Mouse (Mus musculus) ovary, postnatal 36 days (tissue): ENCODE measurements around the gene Ces2a.

ENCODE experiments used
- DNase-seq: peaks from one replicate; pipeline ENCODE4 v3.0.0; 2022; ENCODE audit warnings: low spot score, mixed read lengths

Gene Ces2a

DNA sequence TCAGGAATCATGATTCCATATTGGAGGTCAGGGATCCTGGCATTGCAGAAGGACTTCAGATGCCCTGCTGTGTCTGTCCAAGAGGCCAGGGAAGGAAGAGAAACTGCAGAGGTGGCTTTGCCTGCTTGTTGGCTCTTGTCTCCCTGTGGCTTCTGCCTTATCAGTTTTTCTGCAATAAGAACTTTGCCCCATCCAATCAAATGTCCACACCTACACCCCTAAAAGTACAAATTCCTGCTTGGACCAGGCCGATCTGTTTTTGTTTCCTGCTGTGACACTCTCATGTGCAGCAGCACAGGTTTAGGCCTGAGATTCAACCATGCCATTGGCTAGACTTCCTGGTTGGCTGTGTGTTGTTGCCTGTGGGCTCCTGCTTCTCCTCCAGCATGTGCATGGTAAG lies at the start of gene Ces2a:
TSS of gene Ces2a (plus strand) at position 251 of the 400 bp plus-strand sequence.
- no peak for DNase-seq

DNA sequence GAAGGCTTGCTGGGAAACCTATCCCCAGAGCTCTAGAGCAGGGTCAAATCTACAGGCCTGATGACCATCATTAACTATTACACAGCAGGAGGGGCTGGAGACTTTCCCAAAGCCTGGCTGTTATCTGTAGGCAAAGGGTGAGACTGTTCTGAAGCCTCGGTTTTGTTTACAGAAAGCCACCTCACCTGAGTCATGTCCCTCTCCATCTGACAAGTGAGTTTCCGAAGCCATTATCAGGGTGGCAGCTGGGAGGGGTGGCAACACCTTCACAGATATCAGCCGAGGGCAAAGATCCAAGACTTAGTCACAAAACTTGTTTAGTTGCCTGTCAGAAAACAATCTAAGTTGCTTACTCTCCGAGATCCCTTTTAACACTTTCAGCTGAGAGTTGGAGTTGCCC lies 45.4 kb upstream of the Ces2a start:
- no peak for DNase-seq

DNA sequence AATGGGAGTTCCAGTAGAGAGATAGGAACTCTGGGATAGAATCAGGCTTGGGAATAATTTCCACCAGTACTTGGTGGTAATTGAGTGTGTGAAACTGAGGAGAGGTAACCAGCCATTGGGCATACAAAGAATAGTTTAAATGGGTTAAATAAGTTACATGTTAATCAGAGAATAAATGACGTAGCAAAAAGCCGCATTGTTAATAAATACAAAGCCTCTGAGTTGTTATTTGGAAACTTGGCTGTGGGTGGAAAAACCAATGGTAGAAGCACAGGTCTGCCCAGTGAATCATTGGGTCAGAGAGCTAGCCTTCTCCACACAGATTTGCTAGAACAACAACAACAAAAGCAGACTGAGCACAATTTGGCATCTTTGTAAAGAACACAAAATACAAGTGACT lies 35.2 kb upstream of the Ces2a start:
- DNase-seq = no peak

DNA sequence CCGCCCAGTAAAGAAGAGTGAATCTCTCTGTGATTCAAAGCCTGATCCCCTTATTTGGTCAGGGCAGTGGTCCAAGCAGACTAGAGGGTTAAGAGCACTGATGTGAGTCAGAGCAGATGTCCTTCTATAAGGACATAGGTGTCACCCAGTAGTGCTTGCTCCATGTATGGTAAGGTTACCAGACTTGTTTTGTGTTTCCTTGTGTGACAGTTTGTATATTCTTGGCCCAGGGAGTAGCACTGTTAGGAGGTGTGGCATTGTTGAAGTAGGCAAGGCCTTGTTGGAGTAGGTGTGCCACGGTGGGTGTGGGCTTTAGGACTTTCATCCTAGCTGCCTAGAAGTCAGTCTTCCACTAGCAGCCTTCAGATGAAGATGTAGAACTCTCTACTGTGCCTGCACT lies 31.9 kb upstream of the Ces2a start:
- DNase-seq = no peak

DNA sequence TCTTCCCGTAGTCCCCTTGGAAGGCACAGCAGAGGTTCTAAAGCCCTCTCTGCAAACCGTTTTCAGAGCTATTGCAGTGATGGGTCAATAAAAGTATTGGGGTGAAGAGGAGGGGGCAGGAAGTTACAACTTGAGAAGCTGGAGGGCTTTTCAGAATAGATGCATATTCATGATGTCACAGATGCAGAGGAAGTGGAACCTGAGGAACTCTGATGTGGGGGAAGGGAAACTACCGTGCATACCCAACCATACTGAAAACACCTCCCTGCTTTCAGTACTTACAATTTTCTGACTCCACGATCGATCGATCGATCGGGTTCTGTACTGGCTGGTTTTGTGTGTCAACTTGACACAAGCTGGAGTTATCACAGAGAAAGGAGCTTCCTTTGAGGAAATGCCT lies 12.6 kb upstream of the Ces2a start:
- DNase-seq = no peak

DNA sequence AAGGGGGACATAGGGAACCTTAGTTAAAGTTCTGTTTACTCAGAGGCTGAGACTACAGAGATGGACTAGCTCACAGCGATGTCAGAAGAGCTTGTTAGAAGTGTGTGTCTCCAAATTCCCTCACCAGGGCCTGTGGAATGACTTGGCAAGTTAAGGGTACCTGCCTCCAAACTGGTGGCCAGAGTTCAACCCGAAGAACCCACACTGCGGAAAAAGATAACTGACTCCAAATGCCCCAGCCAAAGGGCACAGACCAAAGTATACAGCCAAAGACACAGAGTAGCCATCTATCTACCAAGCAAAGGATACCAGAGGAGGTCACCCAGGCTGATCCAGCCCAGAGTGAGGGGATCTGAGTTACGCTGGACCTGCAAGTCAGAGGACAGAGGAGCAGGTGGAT lies 2.4 kb upstream of the Ces2a start:
- no peak for DNase-seq

DNA sequence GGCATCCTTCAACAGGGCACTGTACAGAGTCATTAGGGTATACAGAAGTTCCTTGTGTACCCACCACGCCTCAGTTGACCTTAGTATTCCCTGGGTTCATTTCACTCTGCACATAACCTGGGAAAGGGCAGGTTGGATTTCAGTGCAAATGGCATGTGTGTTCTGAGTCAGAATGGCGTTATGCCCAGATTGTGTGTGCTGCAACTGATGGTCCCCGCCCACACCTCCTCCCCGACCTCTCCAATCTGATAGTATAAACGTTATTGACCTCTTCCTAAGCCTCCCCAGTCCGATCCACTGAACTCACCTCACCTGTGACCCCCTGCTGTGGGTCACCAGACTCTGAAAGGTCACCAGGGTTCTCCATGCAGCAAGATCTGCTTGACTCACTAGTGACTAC lies 1.8 kb upstream of the Ces2a start:
- no peak for DNase-seq

DNA sequence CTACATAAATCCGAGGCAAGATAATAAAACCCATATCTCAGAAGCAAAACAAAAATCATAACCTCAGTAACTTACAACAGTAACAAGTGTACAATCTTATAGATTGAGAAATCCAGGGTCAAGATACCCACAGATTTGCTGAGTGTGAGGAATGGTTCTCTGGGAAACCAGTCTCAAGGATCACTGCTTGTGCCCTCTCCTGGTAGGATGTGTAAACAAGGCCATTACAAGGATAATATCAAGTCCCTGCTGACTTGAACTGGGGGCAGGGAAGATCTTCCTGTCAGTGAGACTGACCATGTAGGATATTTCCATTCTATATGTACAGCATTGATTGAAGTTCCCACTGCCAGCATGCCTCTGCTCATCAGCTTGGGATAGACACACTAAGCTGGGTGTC lies 8.2 kb downstream of the Ces2a start:
- no peak for DNase-seq

DNA sequence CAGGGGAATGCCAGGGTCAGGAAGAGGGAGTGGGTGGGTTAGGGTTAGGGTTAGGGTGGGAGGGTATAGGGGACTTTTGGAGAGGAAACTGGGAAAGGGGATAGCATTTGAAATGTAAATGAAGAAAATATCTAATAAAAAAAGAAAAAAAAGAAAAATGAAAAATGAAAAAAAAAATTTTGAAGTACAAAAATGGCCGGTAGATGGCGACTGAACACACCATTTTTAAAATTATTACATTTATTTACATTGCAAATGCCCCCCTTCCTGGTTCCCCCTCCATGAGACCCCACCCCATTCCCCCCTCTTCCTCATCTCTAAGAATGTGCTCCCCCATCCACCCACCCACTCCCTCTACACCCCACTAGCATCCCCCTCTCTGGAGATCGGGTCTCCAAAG lies 9.6 kb downstream of the Ces2a start:
- DNase-seq = no peak

DNA sequence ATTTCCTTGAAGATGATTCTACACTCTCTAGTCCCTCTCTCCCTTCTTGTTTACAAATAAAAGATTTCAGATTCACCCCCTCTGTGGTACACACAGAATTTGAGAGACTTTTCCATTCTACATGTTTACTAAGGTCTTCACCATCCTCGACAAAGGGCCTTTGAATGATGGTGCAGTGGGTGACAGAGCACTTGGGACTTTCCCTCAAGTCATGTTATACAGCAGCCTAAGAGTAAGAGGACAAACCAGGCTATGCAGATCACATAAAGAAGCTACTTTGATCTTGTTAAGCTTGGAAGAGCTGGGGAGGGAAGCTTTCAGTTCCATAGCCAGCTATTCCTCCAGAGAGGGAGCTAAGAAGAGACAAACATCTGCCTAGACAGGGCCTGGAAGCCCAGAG lies 19.0 kb downstream of the Ces2a start:
- DNase-seq = no peak

DNA sequence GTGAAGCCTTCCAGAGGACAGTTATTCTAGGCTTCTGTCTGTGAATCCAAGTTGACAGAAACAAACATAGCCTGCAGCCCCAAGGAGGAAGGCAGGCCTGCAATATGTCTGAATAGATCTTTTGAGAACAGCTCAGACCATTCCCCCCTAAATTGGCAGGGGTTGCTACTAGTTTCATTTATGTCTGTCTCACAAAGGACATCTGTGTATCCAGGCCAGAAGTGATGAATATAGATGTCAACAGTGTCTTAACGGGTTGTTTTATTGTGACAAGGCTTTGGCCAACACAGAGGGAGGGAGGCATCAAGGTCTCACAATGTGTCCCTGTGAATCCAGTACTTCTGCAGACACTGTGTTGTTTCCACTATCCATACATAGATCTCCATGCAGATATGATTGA lies 23.8 kb downstream of the Ces2a start:
- DNase-seq = no peak

DNA sequence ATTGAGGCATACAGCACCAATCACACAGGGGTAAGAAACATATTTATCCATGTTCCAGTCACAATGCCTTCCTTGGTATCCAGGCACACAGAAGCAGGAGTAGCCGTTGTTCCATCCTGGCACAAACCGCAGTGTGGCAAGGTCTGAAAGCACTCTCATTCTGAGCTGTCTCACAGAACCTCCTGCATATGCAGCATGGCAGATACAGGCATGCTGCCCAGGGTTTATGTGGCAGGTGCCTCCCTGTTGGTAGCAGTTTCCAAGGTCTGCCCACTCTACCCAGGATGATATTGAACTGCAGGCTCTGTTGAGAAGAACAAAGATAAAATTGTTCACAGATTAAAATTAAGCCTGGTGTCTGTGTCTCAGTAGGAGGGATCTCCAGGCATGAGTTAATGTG lies 24.4 kb downstream of the Ces2a start:
- DNase-seq = no peak

DNA sequence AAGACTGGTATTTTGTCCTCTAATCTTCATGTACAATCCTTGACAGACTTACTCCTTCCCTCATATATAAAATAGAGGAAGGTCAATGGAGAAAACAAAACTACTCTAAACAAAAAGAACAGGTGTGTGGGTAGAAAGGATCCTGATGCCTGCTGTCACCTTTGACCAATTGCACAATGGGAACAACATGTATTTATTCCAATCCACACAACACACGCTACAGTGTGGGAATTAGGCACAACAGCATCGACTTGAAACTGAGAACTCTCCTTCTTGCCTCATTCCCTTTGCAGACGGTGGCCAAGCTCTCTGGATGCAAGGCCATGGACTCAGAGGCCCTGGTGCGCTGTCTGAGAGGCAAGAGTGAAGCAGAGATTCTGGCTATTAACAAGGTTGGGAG lies 27.3 kb downstream of the Ces2a start:
- DNase-seq = no peak

DNA sequence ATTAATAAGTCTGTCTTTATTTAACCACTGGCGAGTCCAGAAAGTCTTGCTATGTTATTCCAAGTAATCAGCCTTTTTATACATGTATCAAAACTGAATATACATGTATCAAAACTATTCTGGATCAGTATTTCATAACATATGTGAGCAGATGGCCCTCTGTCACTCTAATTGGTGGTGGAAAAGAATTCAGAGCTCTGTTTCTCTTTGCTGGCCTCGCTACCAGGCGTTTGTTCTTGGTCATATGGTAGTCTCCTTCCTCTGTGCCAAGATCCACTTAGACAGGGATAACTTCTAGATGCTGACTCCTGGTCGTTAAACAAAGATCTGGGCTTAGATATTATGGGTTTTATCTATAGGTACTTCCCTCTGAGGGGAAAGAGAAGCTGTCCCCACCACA lies 32.7 kb downstream of the Ces2a start:
- DNase-seq = no peak

DNA sequence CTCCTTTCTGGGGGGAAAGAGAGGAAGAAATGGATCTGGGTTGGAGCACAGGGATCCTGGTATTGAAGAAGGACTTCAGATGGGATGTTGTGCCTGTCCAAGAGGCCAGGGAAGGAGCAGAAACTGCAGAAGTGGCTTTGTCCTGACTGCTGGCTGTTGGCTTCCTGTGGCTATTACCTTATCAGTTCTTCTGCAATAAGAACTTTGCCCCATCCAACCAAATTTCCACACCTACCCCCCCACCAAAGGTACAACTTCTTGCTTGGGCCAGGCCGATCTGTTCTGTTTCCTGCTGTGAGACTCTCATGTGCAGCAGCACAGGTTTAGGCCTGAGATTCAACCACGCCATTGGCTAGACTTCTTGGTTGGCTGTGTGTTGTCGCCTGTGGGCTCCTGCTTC lies 36.6 kb downstream of the Ces2a start:
- no peak for DNase-seq

DNA sequence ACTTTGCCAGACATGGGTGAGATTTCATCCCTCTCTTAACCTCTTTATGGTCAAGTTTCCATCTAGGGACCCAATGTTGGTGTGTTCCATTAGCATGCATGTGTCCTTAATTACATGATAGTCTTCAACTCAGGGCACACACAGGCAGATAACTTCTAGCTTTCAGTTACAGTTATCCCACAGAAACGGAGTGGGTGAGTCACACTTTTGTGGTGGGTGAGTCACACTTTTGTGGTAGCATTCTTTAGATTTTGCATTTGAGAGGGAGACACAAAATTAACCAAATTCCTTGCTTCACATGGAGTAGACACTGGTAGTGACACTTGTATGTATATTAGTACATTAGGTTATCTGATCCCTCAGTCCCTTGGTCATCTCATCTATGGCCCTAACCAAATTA lies 53.2 kb downstream of the Ces2a start:
- DNase-seq = no peak

DNA sequence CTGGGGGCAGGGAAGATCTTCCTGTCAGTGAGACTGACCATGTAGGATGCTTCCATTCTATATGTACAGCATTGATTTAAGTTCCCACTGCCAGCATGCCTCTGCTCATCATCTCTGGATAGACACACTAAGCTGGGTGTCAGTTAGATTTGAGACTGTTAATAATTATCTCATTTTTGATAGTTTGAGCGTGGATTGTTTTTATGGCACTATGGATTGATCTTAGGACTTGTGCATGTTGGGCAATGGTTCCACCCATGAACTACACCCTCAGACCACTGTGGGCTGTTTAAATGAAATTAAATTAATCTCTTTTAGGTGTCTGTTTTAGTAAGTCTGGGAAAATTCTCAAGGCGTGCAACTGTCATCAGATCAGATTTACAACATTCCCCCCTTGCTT lies 55.1 kb downstream of the Ces2a start:
- no peak for DNase-seq

DNA sequence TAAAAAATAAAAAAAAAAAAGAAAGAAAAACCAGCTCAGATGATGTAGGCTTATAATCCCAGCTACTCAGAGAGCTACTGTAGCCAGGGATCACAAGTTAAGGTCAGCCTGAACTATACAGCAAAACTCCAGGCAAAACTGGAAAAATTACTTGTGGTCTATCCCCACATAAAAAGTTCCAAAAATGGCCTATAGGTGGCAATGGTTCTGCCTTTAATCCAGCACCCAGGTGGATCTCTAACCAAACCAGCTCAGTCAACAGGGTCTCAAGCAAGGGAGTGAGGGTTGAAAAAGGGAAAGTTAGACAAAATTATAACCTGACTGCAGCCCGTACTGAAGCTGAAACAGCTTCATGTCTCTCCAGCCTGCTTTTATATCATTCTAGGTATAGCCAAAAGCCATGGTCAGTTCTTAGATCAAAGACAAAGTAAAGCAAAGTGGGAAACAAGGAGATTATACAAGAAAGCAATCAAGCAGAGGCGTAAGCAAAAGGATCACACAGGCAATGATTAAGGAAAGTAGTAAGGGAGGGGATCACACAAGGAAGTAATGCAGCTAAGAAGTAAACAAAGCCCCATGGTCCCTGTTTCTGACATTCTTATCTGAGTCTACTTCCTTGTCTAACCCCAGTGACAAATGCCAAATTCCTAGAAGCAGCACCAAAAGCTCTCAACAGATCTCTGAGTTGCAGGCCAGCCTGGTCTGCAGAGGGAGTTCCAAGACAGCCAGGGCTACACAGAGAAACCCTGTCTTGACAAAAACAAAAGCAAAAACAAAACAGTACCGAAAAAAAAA lies 56.3 kb downstream of the Ces2a start:
- no peak for DNase-seq
